Mouse (Mus musculus): ENCODE data around the gene Gtpbp10. TPM values are rescaled to one million over a fixed set of nuclear protein-coding genes. Genes with fewer than 3 reads are reported as not detected.
A peak's percentile ranks its signal among the peaks of the same experiment; 100 is the strongest.

The Gtpbp10 gene
- polyA plus RNA-seq, 1 experiment, result 3.0 TPM

DNA sequence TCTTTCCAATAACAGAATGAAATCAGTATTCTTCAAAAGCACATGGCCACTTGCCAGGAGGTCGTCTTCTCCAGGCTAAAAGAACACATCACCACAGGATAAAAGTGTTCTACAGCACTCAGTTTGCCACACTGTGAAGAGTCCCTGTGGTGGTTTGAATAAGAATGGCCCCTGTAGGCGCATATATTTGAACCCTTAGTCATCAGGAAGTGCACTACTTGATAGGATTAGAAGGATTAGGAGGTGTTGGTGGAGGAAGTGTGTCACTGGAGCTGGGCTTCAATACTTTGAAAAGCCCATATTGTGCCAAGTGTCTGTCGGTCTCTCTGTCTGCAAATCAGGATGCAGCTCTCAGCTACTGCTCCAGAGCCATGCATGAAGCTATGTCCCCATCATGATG, 19.0 kb downstream of the Gtpbp10 start:
- peaks cover 1% of the 10 kb centered on the region for H3K36me3 ChIP-seq (ENCODE audit: control insufficient read depth, insufficient read depth, low read length)
- TF ChIP-seq POLR2A (IDR thresholded peaks at IDR 0.05; ENCODE audit: control insufficient read depth, low read depth, low read length) (no peak), CTCF (IDR thresholded peaks at IDR 0.05; ENCODE audit: control insufficient read depth, insufficient read depth, insufficient replicate concordance, low read depth, low read length) (no peak)

DNA sequence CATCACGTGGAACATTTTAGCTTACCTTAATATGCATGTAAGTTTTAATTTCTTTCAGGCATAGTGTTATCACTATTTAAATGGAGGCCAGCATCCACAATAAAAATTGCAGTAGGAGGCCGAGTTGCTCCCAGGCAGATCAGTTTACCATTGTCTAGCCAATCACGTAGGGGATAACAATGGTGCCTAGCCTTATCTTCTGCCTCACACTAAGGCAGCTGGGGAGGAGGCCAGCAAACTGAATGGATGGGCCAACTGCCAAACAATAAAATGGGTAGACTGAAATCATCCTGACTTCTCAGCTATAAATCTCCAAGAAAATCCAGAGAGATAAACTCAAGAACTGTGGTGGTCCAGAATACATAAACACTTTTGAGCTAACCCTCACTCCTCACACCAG, 19.6 kb downstream of the Gtpbp10 start:
- Histone ChIP-seq H3K4me1 (ENCODE audit: control insufficient read depth, insufficient read depth, low read length) (no peaks in the 10 kb centered on the region), H3K4me3 (ENCODE audit: control insufficient read depth, low read depth, low read length) (no peak overlapping the region), H3K27me3 (ENCODE audit: control insufficient read depth, insufficient read depth, low read length) (no peaks in the 10 kb centered on the region), H3K27ac (ENCODE audit: control insufficient read depth, insufficient read depth, low read depth, low read length) (no peak overlapping the region), H3K36me3 (ENCODE audit: control insufficient read depth, insufficient read depth, low read length) (peaks cover 1% of the 10 kb centered on the region)
- TF ChIP-seq POLR2A (IDR thresholded peaks at IDR 0.05; ENCODE audit: control insufficient read depth, low read depth, low read length), result no peak
- no peak for TF ChIP-seq CTCF (IDR thresholded peaks at IDR 0.05; ENCODE audit: control insufficient read depth, insufficient read depth, insufficient replicate concordance, low read depth, low read length)

More for the DNA sequence above, 19.0 kb downstream of the Gtpbp10 start:
- Histone ChIP-seq H3K4me1 (ENCODE audit: control insufficient read depth, insufficient read depth, low read length) (no peaks in the 10 kb centered on the region), H3K27me3 (ENCODE audit: control insufficient read depth, insufficient read depth, low read length) (no peaks in the 10 kb centered on the region), H3K27ac (ENCODE audit: control insufficient read depth, insufficient read depth, low read depth, low read length) (no peak overlapping the region), H3K4me3 (ENCODE audit: control insufficient read depth, low read depth, low read length) (no peak overlapping the region)

DNA sequence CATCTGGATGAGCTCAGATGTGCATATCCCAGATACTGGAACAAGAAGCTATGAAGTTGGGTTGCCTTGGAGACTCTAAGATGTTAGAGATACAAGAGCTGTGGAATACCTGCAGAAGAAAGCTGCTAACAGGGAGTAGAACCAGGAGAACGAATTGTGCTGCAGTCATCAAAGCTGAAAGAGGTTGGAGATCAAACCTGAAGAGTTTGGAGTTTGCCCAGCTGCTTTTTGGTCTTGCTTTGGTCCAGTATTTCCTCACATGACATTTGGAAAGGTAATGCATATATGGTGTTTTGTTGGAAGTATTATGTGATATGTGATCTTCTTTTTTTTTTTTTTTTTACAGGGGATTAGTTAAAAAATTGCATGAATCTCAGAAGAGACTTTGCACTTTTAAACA, 23.2 kb downstream of the Gtpbp10 start:
- H3K36me3 ChIP-seq (ENCODE audit: control insufficient read depth, insufficient read depth, low read length), result 0 out of 2 replicates have a peak, but pooled peaks cover 1% of the 10 kb centered on the region
- H3K27ac ChIP-seq (ENCODE audit: control insufficient read depth, insufficient read depth, low read depth, low read length), result no peak overlapping the region
- no peaks in the 10 kb centered on the region for H3K27me3 ChIP-seq (ENCODE audit: control insufficient read depth, insufficient read depth, low read length)
- no peak for TF ChIP-seq POLR2A (IDR thresholded peaks at IDR 0.05; ENCODE audit: control insufficient read depth, low read depth, low read length)
- no peak for TF ChIP-seq CTCF (IDR thresholded peaks at IDR 0.05; ENCODE audit: control insufficient read depth, insufficient read depth, insufficient replicate concordance, low read depth, low read length)
- peak overlapping the region; percentile 48; the same call in 1 of the 2 replicates for H3K4me3 ChIP-seq (ENCODE audit: control insufficient read depth, low read depth, low read length)
- no peaks in the 10 kb centered on the region for H3K4me1 ChIP-seq (ENCODE audit: control insufficient read depth, insufficient read depth, low read length)

DNA sequence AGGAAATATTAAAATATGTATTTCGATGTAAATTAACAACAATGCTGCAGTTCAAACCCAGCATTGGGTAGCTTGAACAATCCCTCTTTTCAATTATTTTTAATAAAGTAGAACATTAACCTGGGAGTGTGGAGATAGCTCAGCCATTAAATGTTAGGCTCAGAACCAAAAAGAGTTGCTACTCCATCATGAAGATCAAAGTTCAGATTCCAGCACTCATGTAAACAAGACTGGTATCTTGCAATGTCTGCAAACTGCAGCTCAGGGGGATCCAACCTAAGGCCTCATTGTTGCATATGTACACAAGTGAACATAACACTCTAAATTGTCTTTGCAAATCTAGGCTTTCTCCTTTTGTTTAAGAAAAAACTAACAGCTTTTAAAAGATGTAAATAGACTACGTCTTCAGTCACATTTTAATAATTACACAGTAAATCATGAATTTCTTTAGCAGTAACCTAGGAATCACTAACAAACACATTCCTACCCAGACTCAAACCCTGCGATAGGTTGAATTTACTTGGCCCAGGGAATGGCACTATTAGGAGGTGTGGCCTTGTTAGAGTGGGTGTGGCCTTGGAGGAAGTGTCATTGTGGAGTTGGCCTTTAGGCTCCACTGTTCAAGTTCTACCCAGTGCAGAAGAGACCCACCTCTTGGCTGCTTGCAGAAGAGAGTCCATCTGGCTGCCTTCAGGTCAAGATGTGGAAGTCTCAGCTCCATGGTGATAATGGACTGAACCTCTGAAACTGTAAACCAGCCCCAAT, 25.5 kb downstream of the Gtpbp10 start:
- Histone ChIP-seq H3K27me3 (ENCODE audit: control insufficient read depth, insufficient read depth, low read length) (no peaks in the 10 kb centered on the region), H3K36me3 (ENCODE audit: control insufficient read depth, insufficient read depth, low read length) (no peaks in the 10 kb centered on the region), H3K27ac (ENCODE audit: control insufficient read depth, insufficient read depth, low read depth, low read length) (no peak overlapping the region), H3K4me1 (ENCODE audit: control insufficient read depth, insufficient read depth, low read length) (no peaks in the 10 kb centered on the region), H3K4me3 (ENCODE audit: control insufficient read depth, low read depth, low read length) (no peak overlapping the region)
- TF ChIP-seq POLR2A (IDR thresholded peaks at IDR 0.05; ENCODE audit: control insufficient read depth, low read depth, low read length), result no peak
- no peak for TF ChIP-seq CTCF (IDR thresholded peaks at IDR 0.05; ENCODE audit: control insufficient read depth, insufficient read depth, insufficient replicate concordance, low read depth, low read length)

DNA sequence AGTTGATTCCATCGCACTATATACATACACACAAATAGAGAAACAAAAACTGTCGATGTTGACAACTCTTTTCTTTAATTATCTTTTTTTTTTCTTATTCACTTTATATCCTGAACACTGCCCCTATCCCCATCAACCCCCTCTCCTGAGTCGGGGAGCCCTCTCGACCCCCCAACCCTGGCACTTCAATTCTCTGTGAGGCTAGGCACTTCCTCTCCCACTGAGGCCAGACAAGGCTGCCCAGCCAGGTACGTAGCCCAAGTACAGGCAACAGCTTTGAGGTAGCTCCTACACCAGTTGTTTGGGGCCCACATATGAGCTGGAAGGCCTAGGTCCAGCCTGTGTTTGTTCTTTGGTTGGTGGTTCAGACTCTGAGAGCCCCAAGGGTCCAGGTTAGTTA, 43.9 kb downstream of the Gtpbp10 start:
- no peak for TF ChIP-seq CTCF (IDR thresholded peaks at IDR 0.05; ENCODE audit: control insufficient read depth, insufficient read depth, insufficient replicate concordance, low read depth, low read length)
- no peak for TF ChIP-seq POLR2A (IDR thresholded peaks at IDR 0.05; ENCODE audit: control insufficient read depth, low read depth, low read length)
- H3K4me1 ChIP-seq (ENCODE audit: control insufficient read depth, insufficient read depth, low read length), result peaks cover 6% of the 10 kb centered on the region
- H3K27ac ChIP-seq (ENCODE audit: control insufficient read depth, insufficient read depth, low read depth, low read length), result no peak overlapping the region
- H3K4me3 ChIP-seq (ENCODE audit: control insufficient read depth, low read depth, low read length), result no peak overlapping the region
- no peaks in the 10 kb centered on the region for H3K36me3 ChIP-seq (ENCODE audit: control insufficient read depth, insufficient read depth, low read length)
- H3K27me3 ChIP-seq (ENCODE audit: control insufficient read depth, insufficient read depth, low read length), result no peaks in the 10 kb centered on the region

DNA sequence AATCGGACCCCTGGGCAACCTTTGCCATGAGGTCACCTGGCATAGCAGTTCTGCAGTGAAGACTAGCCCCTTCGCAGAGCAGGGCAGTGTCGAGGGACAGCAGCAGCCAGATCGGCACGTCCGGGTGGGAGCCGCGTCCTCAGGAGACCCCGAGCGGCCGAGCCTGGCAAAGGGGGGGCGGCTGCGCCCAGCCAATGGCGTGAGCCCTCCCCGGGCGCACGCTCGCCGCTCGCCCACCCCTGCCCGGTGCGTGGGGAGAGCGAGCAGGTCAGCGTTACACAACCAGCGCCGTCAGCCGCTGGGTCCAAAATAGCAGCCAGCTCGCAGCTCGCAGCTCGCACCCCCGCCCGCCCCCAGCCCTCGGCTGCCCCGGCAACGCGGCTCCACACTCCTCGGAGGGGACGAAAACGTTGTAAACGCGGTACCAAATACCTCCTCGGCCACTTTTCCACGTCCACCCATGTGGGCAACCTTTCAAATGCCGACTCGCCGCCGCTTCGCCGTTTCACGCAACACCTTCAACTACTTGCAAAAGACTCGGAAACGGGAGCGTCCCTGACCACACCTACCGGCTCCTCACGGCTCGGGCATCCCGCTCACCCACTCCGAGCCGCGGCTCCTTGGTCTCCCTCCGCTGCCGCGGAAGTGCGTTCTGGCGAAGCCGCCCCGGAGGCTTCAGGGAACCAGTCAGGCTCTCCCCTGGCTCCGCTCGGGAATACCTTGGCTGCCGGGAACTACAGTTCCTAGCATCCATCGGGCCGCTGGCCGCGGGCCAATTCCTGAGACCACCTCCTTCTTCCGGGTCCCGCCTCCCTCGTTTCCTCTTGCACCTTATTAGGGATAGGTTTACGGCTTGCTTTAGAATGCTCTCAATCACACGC, 44.9 kb downstream of the Gtpbp10 start, which contains the start of gene Cldn12:
Cldn12 (minus strand) TSS at position 763 of the 881 bp plus-strand sequence.
- Histone ChIP-seq H3K27ac (ENCODE audit: control insufficient read depth, insufficient read depth, low read depth, low read length) (peak within 1 kb of the TSS; percentile 58), H3K4me3 (ENCODE audit: control insufficient read depth, low read depth, low read length) (peak within 1 kb of the TSS; percentile 84), H3K36me3 (ENCODE audit: control insufficient read depth, insufficient read depth, low read length) (no peaks in the 10 kb centered on the region), H3K4me1 (ENCODE audit: control insufficient read depth, insufficient read depth, low read length) (peaks cover 6% of the 10 kb centered on the region), H3K27me3 (ENCODE audit: control insufficient read depth, insufficient read depth, low read length) (no peaks in the 10 kb centered on the region)
- TF ChIP-seq POLR2A (IDR thresholded peaks at IDR 0.05; ENCODE audit: control insufficient read depth, low read depth, low read length) (peak; percentile 70), CTCF (IDR thresholded peaks at IDR 0.05; ENCODE audit: control insufficient read depth, insufficient read depth, insufficient replicate concordance, low read depth, low read length) (no peak)

DNA sequence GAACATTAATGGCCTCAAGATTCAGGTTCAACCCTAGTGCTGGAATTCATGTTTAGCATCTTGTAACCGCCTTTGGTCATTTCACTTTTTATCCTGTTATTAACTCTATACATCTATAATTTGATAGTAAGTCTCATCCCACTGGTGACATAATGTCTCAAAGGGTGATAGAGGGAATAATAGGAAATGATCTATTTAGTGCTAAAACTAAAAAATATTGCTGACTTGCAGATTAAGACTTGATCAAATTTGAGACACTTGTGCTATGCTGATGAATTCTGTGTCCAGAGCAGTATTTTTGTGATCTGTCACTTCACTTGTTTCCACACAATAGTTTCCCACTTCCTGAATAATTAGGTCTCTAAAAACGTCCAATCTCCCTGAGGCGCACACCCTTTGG, 47.9 kb downstream of the Gtpbp10 start:
- TF ChIP-seq POLR2A (IDR thresholded peaks at IDR 0.05; ENCODE audit: control insufficient read depth, low read depth, low read length) (no peak), CTCF (IDR thresholded peaks at IDR 0.05; ENCODE audit: control insufficient read depth, insufficient read depth, insufficient replicate concordance, low read depth, low read length) (no peak)
- Histone ChIP-seq H3K27ac (ENCODE audit: control insufficient read depth, insufficient read depth, low read depth, low read length) (no peak overlapping the region), H3K4me1 (ENCODE audit: control insufficient read depth, insufficient read depth, low read length) (peaks cover 6% of the 10 kb centered on the region), H3K4me3 (ENCODE audit: control insufficient read depth, low read depth, low read length) (no peak overlapping the region), H3K36me3 (ENCODE audit: control insufficient read depth, insufficient read depth, low read length) (peaks cover 2% of the 10 kb centered on the region; the same call in 1 of the 2 replicates), H3K27me3 (ENCODE audit: control insufficient read depth, insufficient read depth, low read length) (no peaks in the 10 kb centered on the region)

Data from testis, adult 2 months (tissue).